Mouse (Mus musculus) stomach, postnatal 0 days (tissue): Measurements from ENCODE around the gene Armh1. TPM values are rescaled to one million over a fixed set of nuclear protein-coding genes. Genes with fewer than 3 reads are reported as not detected.

Source experiments
- ATAC-seq: fragments of 200-750 bp; cut with Nextera tagmentation; 2 replicates; pipeline ENCODE4 v1.8.0; 2017; ENCODE audit not compliant: low FRiP score, low TSS enrichment
- DNase-seq: peaks from one replicate; pipeline ENCODE4 v3.0.0-alpha.2; 2016; ENCODE audit warnings: low spot score
- H3K27ac ChIP-seq: fragments of 300-500 bp; sonication (generic); replicated peaks from 2 replicates; pipeline ENCODE4 v1.5.1; 2014; ENCODE audit warnings: mild to moderate bottlenecking, control low read depth
- H3K27me3 ChIP-seq: fragments of 300-500 bp; sonication (generic); 2 replicates; pipeline ENCODE4 v1.6.1; 2014; ENCODE audit warnings: low read length; ENCODE audit not compliant: control insufficient read depth, insufficient read depth
- H3K36me3 ChIP-seq: fragments of 300-500 bp; sonication (generic); 2 replicates; pipeline ENCODE4 v1.6.1; 2014; ENCODE audit warnings: low read length, mixed read lengths; ENCODE audit not compliant: control insufficient read depth, insufficient read depth
- H3K4me1 ChIP-seq: fragments of 300-500 bp; sonication (generic); replicated peaks from 2 replicates; pipeline ENCODE4 v1.6.1; 2014; ENCODE audit warnings: antibody characterized with exemption; ENCODE audit not compliant: control insufficient read depth, insufficient read depth
- H3K4me2 ChIP-seq: fragments of 300-500 bp; sonication (generic); replicated peaks from 2 replicates; pipeline ENCODE4 v1.6.1; 2014; ENCODE audit warnings: low read depth, mild to moderate bottlenecking, control low read depth, moderate library complexity
- H3K4me3 ChIP-seq: fragments of 300-500 bp; sonication (generic); 2 replicates; pipeline ENCODE4 v1.5.1; 2014; ENCODE audit warnings: low read depth, low read length, control low read depth
- H3K9ac ChIP-seq: fragments of 300-500 bp; sonication (generic); 2 replicates; pipeline ENCODE4 v1.6.1; 2014; ENCODE audit warnings: mild to moderate bottlenecking, low read length, control low read depth, mixed read lengths
- H3K9me3 ChIP-seq: fragments of 300-500 bp; sonication (generic); 2 replicates; pipeline ENCODE4 v1.6.1; 2016; ENCODE audit warnings: low read length; ENCODE audit not compliant: control insufficient read depth
- CTCF ChIP-seq: IDR thresholded peaks from 2 replicates; pipeline ENCODE4 v1.5.1; 2016; ENCODE audit warnings: antibody characterized with exemption, low read depth, mild to moderate bottlenecking, moderate library complexity
- EP300 ChIP-seq: optimal IDR thresholded peaks from 2 replicates; pipeline ENCODE3; 2016; ENCODE audit warnings: antibody characterized with exemption
- WGBS: fragments of 180-500 bp; shearing (Covaris S2); extraction: QIAGEN DNeasy Blood & Tissue Kit; methylation state at CpG from one replicate; pipeline ENCODE4 v1.1.7; 2014; 5-methylcytosine and 5-hydroxymethylcytosine counted together
- polyA plus RNA-seq: library from polyadenylated mRNA; unstranded; fragments of >200 nt; fragmentation: Nextera tagmentation; extraction: Ambion mirVana; gene quantifications from 2 replicates; pipeline ENCODE4 v1.2.1, GENCODE M21; 2015

The Armh1 gene
- polyA plus RNA-seq, 1 experiment from 2014 or later = 0.16 TPM

GRCm38 (mm10) chr4:117288927-117289801, 37.2 kb upstream of the Armh1 start:
- H3K9ac ChIP-seq = peak overlapping the region; percentile 86
- peak overlapping the region; percentile 72 for H3K4me3 ChIP-seq
- DNase-seq (peak; percentile 89), ATAC-seq (peak; percentile 87)
- TF ChIP-seq EP300 (no peak), CTCF (no peak)
- no peaks in the 10 kb centered on the region for H3K27me3 ChIP-seq
- peak overlapping the region; percentile 98 for H3K27ac ChIP-seq
- H3K4me1 ChIP-seq = no peaks in the 10 kb centered on the region
- peaks cover 11% of the 10 kb centered on the region; the same call in 1 of the 2 replicates for H3K36me3 ChIP-seq
- H3K4me2 ChIP-seq = peak overlapping the region; percentile 76
- H3K9me3 ChIP-seq = no peaks in the 10 kb centered on the region
- WGBS = under 1% methylated on average over 40 of the region's 80 CpGs

DNA sequence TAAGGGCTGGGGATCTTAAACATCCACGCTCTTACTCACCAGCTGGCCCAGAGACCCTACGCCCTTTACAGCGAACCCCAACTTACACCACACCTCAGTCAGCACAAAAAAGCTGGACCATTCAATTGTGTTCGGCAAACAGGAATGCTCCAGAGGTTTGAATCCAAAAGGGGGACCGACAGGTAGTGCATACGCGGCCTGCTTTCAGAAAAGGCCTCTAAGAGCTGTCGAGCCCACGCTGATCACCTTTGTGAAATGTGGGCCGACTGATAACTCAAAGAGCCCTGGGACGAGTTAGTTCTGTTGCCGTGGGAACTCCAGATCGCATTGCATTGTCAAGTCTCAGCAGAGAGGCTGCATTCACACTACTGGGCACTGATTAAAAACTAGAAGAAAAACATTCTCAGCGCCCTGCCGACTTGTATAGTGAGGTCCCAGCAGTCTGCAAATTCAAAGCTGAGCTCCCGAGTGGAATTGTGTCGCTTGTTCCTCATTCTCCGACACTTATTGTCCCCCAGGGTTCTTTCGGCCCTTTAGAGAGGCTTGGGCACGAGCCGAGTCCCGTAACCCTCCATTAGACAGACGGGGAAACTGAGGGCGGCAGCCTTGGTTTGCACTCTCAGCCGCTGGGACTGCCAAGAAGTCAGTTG, 36.5 kb upstream of the Armh1 start:
- no peaks in the 10 kb centered on the region for H3K9me3 ChIP-seq
- peaks cover 12% of the 10 kb centered on the region; the same call in 1 of the 2 replicates for H3K36me3 ChIP-seq
- no peaks in the 10 kb centered on the region for H3K4me1 ChIP-seq
- DNase-seq (no peak), ATAC-seq (no peak)
- peak overlapping the region; percentile 86 for H3K9ac ChIP-seq
- no peaks in the 10 kb centered on the region for H3K27me3 ChIP-seq
- WGBS = 19% methylated on average over 25 of the region's 25 CpGs
- peak overlapping the region; percentile 72 for H3K4me3 ChIP-seq
- TF ChIP-seq EP300 = no peak
- TF ChIP-seq CTCF = no peak
- H3K4me2 ChIP-seq = peak overlapping the region; percentile 76
- H3K27ac ChIP-seq = peak overlapping the region; percentile 98

DNA sequence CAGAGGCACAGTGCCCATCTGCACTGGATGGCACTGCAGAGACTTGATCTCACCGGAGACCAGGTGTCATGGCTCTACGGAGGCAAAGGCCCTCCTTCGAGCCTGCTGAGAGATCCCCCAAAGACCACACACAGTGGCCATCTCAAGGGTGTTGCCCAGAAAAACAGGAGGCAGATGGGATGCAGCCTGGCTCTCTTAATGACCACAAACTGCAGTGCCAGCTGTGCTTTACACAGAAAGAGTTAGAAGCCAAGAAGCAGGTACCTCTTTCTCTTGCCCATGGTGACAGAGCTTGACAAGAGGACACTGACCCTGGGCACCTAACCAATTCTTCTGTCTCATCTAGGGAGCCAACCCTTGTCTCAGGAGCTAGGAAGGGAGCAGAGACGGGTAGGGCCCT, 32.4 kb upstream of the Armh1 start:
- TF ChIP-seq CTCF (no peak), EP300 (no peak)
- Histone ChIP-seq H3K9me3 (no peaks in the 10 kb centered on the region), H3K27ac (no peak overlapping the region), H3K4me1 (no peaks in the 10 kb centered on the region), H3K4me3 (no peak overlapping the region), H3K27me3 (no peaks in the 10 kb centered on the region), H3K9ac (no peak overlapping the region), H3K4me2 (no peak overlapping the region), H3K36me3 (peaks cover 14% of the 10 kb centered on the region; the same call in 1 of the 2 replicates)
- 39% methylated on average over 4 of the region's 4 CpGs for WGBS
- no peak for DNase-seq
- ATAC-seq = no peak

GRCm38 (mm10) chr4:117283271-117284191, 31.6 kb upstream of the Armh1 start:
- Histone ChIP-seq H3K27ac (no peak overlapping the region), H3K9me3 (no peaks in the 10 kb centered on the region), H3K4me2 (no peak overlapping the region), H3K4me1 (no peaks in the 10 kb centered on the region), H3K9ac (0 out of 2 replicates have a peak overlapping the region, but pooled peaks have one; percentile 14), H3K36me3 (peaks cover 17% of the 10 kb centered on the region; the same call in 1 of the 2 replicates), H3K27me3 (no peaks in the 10 kb centered on the region), H3K4me3 (no peak overlapping the region)
- WGBS = 38% methylated on average over 22 of the region's 22 CpGs
- TF ChIP-seq CTCF = no peak
- no peak for TF ChIP-seq EP300
- peak; percentile 51 for DNase-seq
- ATAC-seq = peak; percentile 33; the same call in 1 of the 2 replicates

DNA sequence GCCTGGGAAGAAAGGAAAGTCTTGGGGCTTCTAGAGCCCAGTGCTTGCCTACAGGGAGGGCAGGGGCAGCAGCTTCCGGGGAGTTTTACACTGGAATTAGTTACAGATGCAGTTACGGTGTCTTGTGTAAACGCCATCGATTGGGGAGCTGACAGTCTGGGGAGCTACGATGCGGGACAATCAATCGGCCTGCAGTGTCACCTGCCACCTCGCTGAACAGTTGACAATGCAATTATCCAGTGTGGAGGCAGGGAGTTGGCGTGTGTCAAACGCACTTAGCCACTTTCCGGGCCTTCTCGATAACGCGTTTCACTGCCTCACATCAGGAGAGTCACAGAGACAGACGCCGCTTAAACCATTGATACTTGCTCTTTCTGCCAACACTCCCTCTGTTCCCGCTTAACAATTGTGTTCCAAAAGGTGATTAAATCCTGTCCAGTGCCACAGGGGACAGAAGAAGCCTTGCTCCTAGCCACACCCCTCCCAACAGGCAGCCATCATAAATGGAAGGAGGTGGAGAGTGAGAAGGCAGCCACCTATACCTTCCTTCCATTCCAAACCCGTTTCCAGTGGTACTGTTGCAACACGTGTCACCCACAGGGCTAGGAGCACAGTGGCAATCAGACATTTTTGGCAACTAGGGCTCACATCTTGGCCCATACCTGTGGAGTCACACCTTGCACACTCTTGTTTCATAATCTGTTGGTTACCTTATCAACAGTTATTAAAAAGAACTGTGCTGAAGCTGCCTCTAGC, 29.3 kb upstream of the Armh1 start:
- Histone ChIP-seq H3K9ac (no peak overlapping the region), H3K36me3 (peaks cover 23% of the 10 kb centered on the region; the same call in 1 of the 2 replicates), H3K4me2 (no peak overlapping the region), H3K27ac (no peak overlapping the region), H3K4me3 (no peak overlapping the region), H3K27me3 (no peaks in the 10 kb centered on the region), H3K4me1 (no peaks in the 10 kb centered on the region; the same call in 1 of the 2 replicates), H3K9me3 (no peaks in the 10 kb centered on the region)
- 65% methylated on average over 19 of the region's 19 CpGs for WGBS
- TF ChIP-seq CTCF (no peak), EP300 (no peak)
- ATAC-seq (no peak), DNase-seq (no peak)
